8 mouse cellular contexts compared by ENCODE assay signal in genomic region chr4:45529986-45530597, GRCm38 (mm10). TPM values are rescaled to one million over a fixed set of nuclear protein-coding genes. Genes with fewer than 3 reads are reported as not detected.
DNase-seq lines count a peak whose midpoint lies in the region; ATAC-seq lines count a peak whose summit lies in the region.

No protein-coding gene starts in this region.

- H3K9me3 ChIP-seq in forebrain, embryonic 11.5 days (ENCODE audit: control insufficient read depth, low read length): no peaks in the 10 kb centered on the region
- no peaks in the 10 kb centered on the region for H3K9me3 ChIP-seq in hindbrain, embryonic 13.5 days
- no peaks in the 10 kb centered on the region for H3K9me3 ChIP-seq in liver, embryonic 13.5 days (replicated peaks)
- no peaks in the 10 kb centered on the region for H3K9me3 ChIP-seq in neural tube, embryonic 14.5 days (ENCODE audit: control insufficient read depth, low read length)

- peak overlapping the region; percentile 95 for H3K4me2 ChIP-seq in forebrain, embryonic 11.5 days (ENCODE audit: low read depth, low read length, severe bottlenecking)
- peak overlapping the region; percentile 91 for H3K4me2 ChIP-seq in hindbrain, embryonic 13.5 days
- H3K4me2 ChIP-seq in liver, embryonic 13.5 days: peak overlapping the region; percentile 100
- peak overlapping the region; percentile 87 for H3K4me2 ChIP-seq in neural tube, embryonic 14.5 days (ENCODE audit: low read depth, low read length)

- no peaks in the 10 kb centered on the region for H3K27me3 ChIP-seq in forebrain, embryonic 11.5 days (ENCODE audit: control insufficient read depth, insufficient read depth, low read length)
- peaks cover 9% of the 10 kb centered on the region for H3K27me3 ChIP-seq in hindbrain, embryonic 13.5 days
- peaks cover 5% of the 10 kb centered on the region for H3K27me3 ChIP-seq in liver, embryonic 13.5 days
- no peaks in the 10 kb centered on the region for H3K27me3 ChIP-seq in neural tube, embryonic 14.5 days (ENCODE audit: control insufficient read depth, insufficient read depth, low read length)

- H3K27ac ChIP-seq in forebrain, embryonic 11.5 days (ENCODE audit: low read depth, low read length): peak overlapping the region; percentile 66
- H3K27ac ChIP-seq in hindbrain, embryonic 13.5 days: peak overlapping the region; percentile 92
- peak overlapping the region; percentile 92 for H3K27ac ChIP-seq in liver, embryonic 13.5 days
- peak overlapping the region; percentile 83 for H3K27ac ChIP-seq in neural tube, embryonic 14.5 days (ENCODE audit: low read depth, low read length)

- peaks cover 17% of the 10 kb centered on the region for H3K4me1 ChIP-seq in forebrain, embryonic 11.5 days (replicated peaks; ENCODE audit: control insufficient read depth, insufficient read depth, low read length)
- H3K4me1 ChIP-seq in hindbrain, embryonic 13.5 days (replicated peaks): peaks cover 70% of the 10 kb centered on the region
- H3K4me1 ChIP-seq in liver, embryonic 13.5 days (replicated peaks): peaks cover 73% of the 10 kb centered on the region
- H3K4me1 ChIP-seq in neural tube, embryonic 14.5 days (ENCODE audit: control insufficient read depth, insufficient read depth, low read length): peaks cover 15% of the 10 kb centered on the region

- peak; percentile 15 to 19 for DNase-seq in left cerebral cortex, postnatal 14 days (ENCODE audit: low spot score in 2 of 2)
- no peak for DNase-seq in left cerebral cortex, adult 8-10 months (ENCODE audit: low spot score in 2 of 2)
- DNase-seq in NIH3T3 (ENCODE audit: low read depth): peak; percentile 53
- peak; percentile 78 for DNase-seq in forebrain, embryonic 11.5 days (ENCODE audit: low spot score)
- DNase-seq in liver, embryonic 13.5 days: no peak

- peak overlapping the region; percentile 72 for H3K4me3 ChIP-seq in forebrain, embryonic 11.5 days (ENCODE audit: low read depth, low read length)
- H3K4me3 ChIP-seq in hindbrain, embryonic 13.5 days: peak overlapping the region; percentile 80
- peak overlapping the region; percentile 95 for H3K4me3 ChIP-seq in liver, embryonic 13.5 days (replicated peaks)
- H3K4me3 ChIP-seq in neural tube, embryonic 14.5 days (ENCODE audit: low read depth, low read length): peak overlapping the region; percentile 72

- peak; percentile 71 for ATAC-seq in forebrain, embryonic 11.5 days (replicated peaks; ENCODE audit: low FRiP score)
- peak; percentile 67 for ATAC-seq in hindbrain, embryonic 13.5 days (ENCODE audit: low FRiP score)
- ATAC-seq in liver, embryonic 13.5 days (ENCODE audit: low read depth): peak; percentile 14
- ATAC-seq in neural tube, embryonic 14.5 days (ENCODE audit: low read depth): peak; percentile 61
- no peak for ATAC-seq in megakaryocyte progenitor cell, adult 5-6 weeks (replicated peaks; ENCODE audit: poor library complexity)

- under 1% methylated on average over 85 of the region's 89 CpGs for WGBS in forebrain, embryonic 11.5 days
- WGBS in hindbrain, embryonic 13.5 days: under 1% methylated on average over 89 of the region's 89 CpGs
- under 1% methylated on average over 88 of the region's 89 CpGs for WGBS in liver, embryonic 13.5 days (ENCODE audit: insufficient replicate concordance)
- under 1% methylated on average over 50 of the region's 89 CpGs for WGBS in neural tube, embryonic 14.5 days

- intact Hi-C loops in left cerebral cortex, postnatal 14 days (cut with DNase I): loop anchor here (2.0 to 5.0 kb wide), 2 partner anchors 111 to 242 kb away; no protein-coding TSS in a partner anchor

- H3K36me3 ChIP-seq in forebrain, embryonic 11.5 days (ENCODE audit: control insufficient read depth, insufficient read depth, low read length): no peaks in the 10 kb centered on the region
- H3K36me3 ChIP-seq in hindbrain, embryonic 13.5 days: no peaks in the 10 kb centered on the region
- H3K36me3 ChIP-seq in liver, embryonic 13.5 days: peaks cover 17% of the 10 kb centered on the region
- no peaks in the 10 kb centered on the region for H3K36me3 ChIP-seq in neural tube, embryonic 14.5 days (ENCODE audit: control insufficient read depth, insufficient read depth, low read length)

- H3K9ac ChIP-seq in forebrain, embryonic 11.5 days (ENCODE audit: low read length): peak overlapping the region; percentile 82
- peak overlapping the region; percentile 89 for H3K9ac ChIP-seq in hindbrain, embryonic 13.5 days
- peak overlapping the region; percentile 97 for H3K9ac ChIP-seq in liver, embryonic 13.5 days
- peak overlapping the region; percentile 75 for H3K9ac ChIP-seq in neural tube, embryonic 14.5 days (replicated peaks; ENCODE audit: low read depth, low read length)

RNA-seq across cellular contexts. Expression of gene Shb, which starts 2.2 kb away (rescaled TPM):
- 10 to 100 TPM; 12.1 to 15.0 TPM for total RNA-seq in left cerebral cortex, postnatal 14 days (2021)
- 10 to 100 TPM; 17.1 to 20.0 (median 18.9) TPM for total RNA-seq in left cerebral cortex, adult 8-10 months (2022)
- polyA plus RNA-seq in forebrain, embryonic 11.5 days (2014; fragmentation: Nextera tagmentation; extraction: Ambion mirVana): 8.2 and 9.7 TPM in 2 replicates
- polyA plus RNA-seq in hindbrain, embryonic 13.5 days (2015; fragmentation: Nextera tagmentation; extraction: Ambion mirVana): 3.8 and 5.7 TPM in 2 replicates
- 2.3 and 3.0 TPM in 2 replicates for polyA plus RNA-seq in liver, embryonic 13.5 days (2015; fragmentation: Nextera tagmentation; extraction: Ambion mirVana)
- polyA plus RNA-seq in neural tube, embryonic 14.5 days (2014; fragmentation: Nextera tagmentation; extraction: Ambion mirVana): 4.4 and 6.2 TPM in 2 replicates
- total RNA-seq in megakaryocyte progenitor cell, adult 5-6 weeks (2015): 1.5 TPM in 2 replicates
- 2.0 and 2.8 TPM in 2 replicates for total RNA-seq in megakaryocyte progenitor cell, adult 5-6 weeks (2017)

Comparison
In these comparisons a context has a peak if more than half of its experiments do, and no peak if none do; other contexts are left out.
1. DNase-seq: peak in left cerebral cortex, postnatal 14 days (2 of 2), NIH3T3 (single experiment) and forebrain, embryonic 11.5 days (single experiment); none in left cerebral cortex, adult 8-10 months (0 of 2) and liver, embryonic 13.5 days (single experiment).
2. Peak in every context shown above with its lines, with median percentiles within 50 percentile points of each other: H3K27ac ChIP-seq, H3K4me2 ChIP-seq, H3K4me3 ChIP-seq and H3K9ac ChIP-seq.